Mouse (Mus musculus): ENCODE measurements around the gene Cul1. TPM values are rescaled to one million over a fixed set of nuclear protein-coding genes. Genes with fewer than 3 reads are reported as not detected.

Gene Cul1
- polyA plus RNA-seq, 1 experiment from 2014 or later: 137 TPM

GRCm38 (mm10) chr6:47466488-47466887, 13.3 kb downstream of the Cul1 start:
- H3K9ac ChIP-seq (replicated peaks; ENCODE audit: low read depth, low read length): no peak overlapping the region
- ATAC-seq (ENCODE audit: low read depth): no peak
- H3K27ac ChIP-seq (ENCODE audit: low read depth, low read length): no peak overlapping the region
- H3K27me3 ChIP-seq (ENCODE audit: control insufficient read depth, insufficient read depth, low read length): no peaks in the 10 kb centered on the region
- no peaks in the 10 kb centered on the region for H3K9me3 ChIP-seq (ENCODE audit: control insufficient read depth, low read length)
- H3K4me1 ChIP-seq (ENCODE audit: control insufficient read depth, insufficient read depth, low read length): no peaks in the 10 kb centered on the region
- 98% methylated on average over 2 of the region's 2 CpGs for WGBS
- no peaks in the 10 kb centered on the region for H3K36me3 ChIP-seq (ENCODE audit: control insufficient read depth, insufficient read depth, low read length)
- H3K4me2 ChIP-seq (ENCODE audit: low read depth, low read length): no peak overlapping the region
- no peak overlapping the region for H3K4me3 ChIP-seq (ENCODE audit: low read depth, low read length)

- Histone ChIP-seq H3K27ac (ENCODE audit: low read depth, low read length) (no peak overlapping the region), H3K9me3 (ENCODE audit: control insufficient read depth, low read length) (no peaks in the 10 kb centered on the region), H3K36me3 (ENCODE audit: control insufficient read depth, insufficient read depth, low read length) (no peaks in the 10 kb centered on the region), H3K9ac (replicated peaks; ENCODE audit: low read depth, low read length) (no peak overlapping the region), H3K4me2 (ENCODE audit: low read depth, low read length) (no peak overlapping the region), H3K4me1 (ENCODE audit: control insufficient read depth, insufficient read depth, low read length) (no peaks in the 10 kb centered on the region), H3K4me3 (ENCODE audit: low read depth, low read length) (no peak overlapping the region), H3K27me3 (ENCODE audit: control insufficient read depth, insufficient read depth, low read length) (no peaks in the 10 kb centered on the region)
- no peak for ATAC-seq (ENCODE audit: low read depth)
These were observed 13.9 kb downstream of the Cul1 start for GRCm38 (mm10) chr6:47467058-47467457.

- no peak for ATAC-seq (ENCODE audit: low read depth)
- Histone ChIP-seq H3K9me3 (ENCODE audit: control insufficient read depth, low read length) (no peaks in the 10 kb centered on the region), H3K4me2 (ENCODE audit: low read depth, low read length) (no peak overlapping the region), H3K36me3 (ENCODE audit: control insufficient read depth, insufficient read depth, low read length) (no peaks in the 10 kb centered on the region), H3K4me1 (ENCODE audit: control insufficient read depth, insufficient read depth, low read length) (no peaks in the 10 kb centered on the region), H3K9ac (replicated peaks; ENCODE audit: low read depth, low read length) (no peak overlapping the region), H3K4me3 (ENCODE audit: low read depth, low read length) (no peak overlapping the region), H3K27me3 (ENCODE audit: control insufficient read depth, insufficient read depth, low read length) (no peaks in the 10 kb centered on the region), H3K27ac (ENCODE audit: low read depth, low read length) (no peak overlapping the region)
These were observed 16.6 kb downstream of the Cul1 start for GRCm38 (mm10) chr6:47469760-47470159.

- H3K36me3 ChIP-seq (ENCODE audit: control insufficient read depth, insufficient read depth, low read length): no peaks in the 10 kb centered on the region
- no peak for ATAC-seq (ENCODE audit: low read depth)
- no peak overlapping the region for H3K9ac ChIP-seq (replicated peaks; ENCODE audit: low read depth, low read length)
- H3K9me3 ChIP-seq (ENCODE audit: control insufficient read depth, low read length): no peaks in the 10 kb centered on the region
- H3K27me3 ChIP-seq (ENCODE audit: control insufficient read depth, insufficient read depth, low read length): no peaks in the 10 kb centered on the region
- H3K4me2 ChIP-seq (ENCODE audit: low read depth, low read length): no peak overlapping the region
- H3K4me3 ChIP-seq (ENCODE audit: low read depth, low read length): no peak overlapping the region
- no peak overlapping the region for H3K27ac ChIP-seq (ENCODE audit: low read depth, low read length)
- no peaks in the 10 kb centered on the region for H3K4me1 ChIP-seq (ENCODE audit: control insufficient read depth, insufficient read depth, low read length)
These were observed 19.2 kb downstream of the Cul1 start for GRCm38 (mm10) chr6:47472444-47472843.

GRCm38 (mm10) chr6:47482027-47482426, 28.8 kb downstream of the Cul1 start:
- ATAC-seq (ENCODE audit: low read depth): no peak
- Histone ChIP-seq H3K9me3 (ENCODE audit: control insufficient read depth, low read length) (no peaks in the 10 kb centered on the region), H3K4me1 (ENCODE audit: control insufficient read depth, insufficient read depth, low read length) (no peaks in the 10 kb centered on the region), H3K4me2 (ENCODE audit: low read depth, low read length) (no peak overlapping the region), H3K36me3 (ENCODE audit: control insufficient read depth, insufficient read depth, low read length) (no peaks in the 10 kb centered on the region), H3K27ac (ENCODE audit: low read depth, low read length) (no peak overlapping the region), H3K27me3 (ENCODE audit: control insufficient read depth, insufficient read depth, low read length) (no peaks in the 10 kb centered on the region), H3K9ac (replicated peaks; ENCODE audit: low read depth, low read length) (no peak overlapping the region), H3K4me3 (ENCODE audit: low read depth, low read length) (no peak overlapping the region)
- 94% methylated on average over 1 of the region's 1 CpGs for WGBS

GRCm38 (mm10) chr6:47494562-47494961, 41.4 kb downstream of the Cul1 start:
- Histone ChIP-seq H3K4me2 (ENCODE audit: low read depth, low read length) (no peak overlapping the region), H3K36me3 (ENCODE audit: control insufficient read depth, insufficient read depth, low read length) (no peaks in the 10 kb centered on the region), H3K4me1 (ENCODE audit: control insufficient read depth, insufficient read depth, low read length) (no peaks in the 10 kb centered on the region), H3K4me3 (ENCODE audit: low read depth, low read length) (no peak overlapping the region), H3K27ac (ENCODE audit: low read depth, low read length) (no peak overlapping the region), H3K9me3 (ENCODE audit: control insufficient read depth, low read length) (no peaks in the 10 kb centered on the region), H3K27me3 (ENCODE audit: control insufficient read depth, insufficient read depth, low read length) (no peaks in the 10 kb centered on the region), H3K9ac (replicated peaks; ENCODE audit: low read depth, low read length) (no peak overlapping the region)
- 92% methylated on average over 4 of the region's 4 CpGs for WGBS
- ATAC-seq (ENCODE audit: low read depth): no peak

- no peak for ATAC-seq (ENCODE audit: low read depth)
- Histone ChIP-seq H3K9me3 (ENCODE audit: control insufficient read depth, low read length) (no peaks in the 10 kb centered on the region), H3K9ac (replicated peaks; ENCODE audit: low read depth, low read length) (no peak overlapping the region), H3K4me3 (ENCODE audit: low read depth, low read length) (no peak overlapping the region), H3K4me2 (ENCODE audit: low read depth, low read length) (no peak overlapping the region), H3K4me1 (ENCODE audit: control insufficient read depth, insufficient read depth, low read length) (no peaks in the 10 kb centered on the region), H3K36me3 (ENCODE audit: control insufficient read depth, insufficient read depth, low read length) (peaks cover 59% of the 10 kb centered on the region), H3K27me3 (ENCODE audit: control insufficient read depth, insufficient read depth, low read length) (no peaks in the 10 kb centered on the region), H3K27ac (ENCODE audit: low read depth, low read length) (no peak overlapping the region)
- WGBS: 93% methylated on average over 2 of the region's 2 CpGs
These were observed 66.8 kb downstream of the Cul1 start for GRCm38 (mm10) chr6:47520030-47520429.

GRCm38 (mm10) chr6:47522431-47522830, 69.2 kb downstream of the Cul1 start:
- Histone ChIP-seq H3K9me3 (ENCODE audit: control insufficient read depth, low read length) (no peaks in the 10 kb centered on the region), H3K4me1 (ENCODE audit: control insufficient read depth, insufficient read depth, low read length) (no peaks in the 10 kb centered on the region), H3K4me3 (ENCODE audit: low read depth, low read length) (no peak overlapping the region), H3K9ac (replicated peaks; ENCODE audit: low read depth, low read length) (no peak overlapping the region), H3K27ac (ENCODE audit: low read depth, low read length) (no peak overlapping the region), H3K36me3 (ENCODE audit: control insufficient read depth, insufficient read depth, low read length) (peaks cover 55% of the 10 kb centered on the region), H3K4me2 (ENCODE audit: low read depth, low read length) (no peak overlapping the region), H3K27me3 (ENCODE audit: control insufficient read depth, insufficient read depth, low read length) (no peaks in the 10 kb centered on the region)
- 94% methylated on average over 3 of the region's 3 CpGs for WGBS
- ATAC-seq (ENCODE audit: low read depth): no peak

GRCm38 (mm10) chr6:47525041-47525440, 71.8 kb downstream of the Cul1 start:
- H3K4me1 ChIP-seq (ENCODE audit: control insufficient read depth, insufficient read depth, low read length): no peaks in the 10 kb centered on the region
- no peak overlapping the region for H3K4me3 ChIP-seq (ENCODE audit: low read depth, low read length)
- H3K4me2 ChIP-seq (ENCODE audit: low read depth, low read length): no peak overlapping the region
- no peak overlapping the region for H3K27ac ChIP-seq (ENCODE audit: low read depth, low read length)
- H3K9me3 ChIP-seq (ENCODE audit: control insufficient read depth, low read length): no peaks in the 10 kb centered on the region
- no peak for ATAC-seq (ENCODE audit: low read depth)
- 83% methylated on average over 2 of the region's 2 CpGs for WGBS
- H3K36me3 ChIP-seq (ENCODE audit: control insufficient read depth, insufficient read depth, low read length): peaks cover 51% of the 10 kb centered on the region
- H3K9ac ChIP-seq (replicated peaks; ENCODE audit: low read depth, low read length): no peak overlapping the region
- H3K27me3 ChIP-seq (ENCODE audit: control insufficient read depth, insufficient read depth, low read length): no peaks in the 10 kb centered on the region

GRCm38 (mm10) chr6:47526446-47526845, 73.2 kb downstream of the Cul1 start:
- Histone ChIP-seq H3K27me3 (ENCODE audit: control insufficient read depth, insufficient read depth, low read length) (no peaks in the 10 kb centered on the region), H3K4me2 (ENCODE audit: low read depth, low read length) (no peak overlapping the region), H3K9me3 (ENCODE audit: control insufficient read depth, low read length) (no peaks in the 10 kb centered on the region), H3K9ac (replicated peaks; ENCODE audit: low read depth, low read length) (no peak overlapping the region), H3K36me3 (ENCODE audit: control insufficient read depth, insufficient read depth, low read length) (peaks cover 54% of the 10 kb centered on the region), H3K4me1 (ENCODE audit: control insufficient read depth, insufficient read depth, low read length) (no peaks in the 10 kb centered on the region), H3K27ac (ENCODE audit: low read depth, low read length) (no peak overlapping the region), H3K4me3 (ENCODE audit: low read depth, low read length) (no peak overlapping the region)
- ATAC-seq (ENCODE audit: low read depth): no peak
- WGBS: 84% methylated on average over 4 of the region's 4 CpGs

Data from neural tube, embryonic 14.5 days (tissue).